Mouse (Mus musculus): ENCODE results near the gene Pias1. TPM values are rescaled to one million over a fixed set of nuclear protein-coding genes. Genes with fewer than 3 reads are reported as not detected.

Gene Pias1
- polyA plus RNA-seq (2012; fragmentation: generic; extraction: Trizol): 1 to 10 TPM; 1.6 to 9.2 TPM

GRCm38 (mm10) chr9:62987824-62988223 is at the start of gene Pias1:
Gene Pias1, minus strand, starts transcription at chr9:62987924.

GRCm38 (mm10) chr9:62857719-62858261 is 129.9 kb downstream of the Pias1 start, which contains the start of gene Calml4:
Gene Calml4, plus strand, starts transcription at chr9:62858080.

DNA sequence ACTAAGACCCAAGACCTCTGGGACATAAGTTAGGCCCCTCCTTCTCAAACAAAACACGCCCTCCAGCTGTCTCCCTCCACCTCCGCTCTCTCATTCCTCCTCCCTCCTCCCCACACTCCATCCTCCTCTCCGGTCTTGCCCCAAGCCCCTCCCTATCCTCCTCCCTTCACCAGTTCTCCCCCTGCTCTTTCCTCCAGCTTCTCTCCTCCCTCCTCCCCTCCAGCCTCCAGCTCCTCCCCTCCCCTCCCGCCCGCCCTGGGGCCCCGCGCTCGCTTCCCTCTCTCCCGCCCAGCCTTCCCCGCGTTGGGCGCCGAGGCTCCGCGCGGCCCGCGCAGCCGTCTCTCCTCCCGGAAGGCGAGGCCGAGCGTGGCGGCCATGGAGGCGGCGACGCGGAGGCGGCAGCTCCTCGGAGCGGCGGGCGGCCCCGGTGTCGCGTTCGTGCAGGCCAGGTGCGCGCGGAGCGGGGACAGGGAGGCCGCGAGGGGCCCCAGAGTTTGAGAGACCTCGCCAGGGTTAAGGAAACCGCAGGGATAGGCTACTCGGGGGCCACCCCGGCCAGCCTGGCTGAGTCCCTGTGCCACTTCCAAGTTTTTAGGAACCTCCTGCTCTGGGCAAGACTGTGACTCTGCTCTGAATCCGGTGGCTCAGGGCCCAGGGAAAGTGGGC is 149.1 kb downstream of the Pias1 start, which contains the start of gene Cln6:
Gene Cln6, plus strand, starts transcription at position 280 of the 666 bp plus-strand sequence.

Other genes with a start within 250 kb of the Pias1 start
- gene Fem1b, start 176.0 kb downstream of the Pias1 start, polyA plus RNA-seq (2012; fragmentation: generic; extraction: Trizol): 1 to 10 TPM; 1.1 to 8.4 TPM
- gene Cln6, start 149.1 kb downstream of the Pias1 start, polyA plus RNA-seq (2012; fragmentation: generic; extraction: Trizol): 10 to 100 TPM; 34.1 to 49.5 TPM
- gene Calml4, start 129.8 kb downstream of the Pias1 start, polyA plus RNA-seq (2012; fragmentation: generic; extraction: Trizol): 100 to 1,000 TPM in 1 of 2 experiments, 1 to 10 TPM in 1; 1.1 to 108 TPM
- gene Skor1, start 161.0 kb upstream of the Pias1 start, polyA plus RNA-seq (2012; fragmentation: generic; extraction: Trizol): under 1 TPM in 1 of 2 experiments, not detected in 1; 0.02 TPM

All from C3H10T1/2 (cell line).